Mouse (Mus musculus): ENCODE measurements around the gene Gm5431. TPM values are rescaled to one million over a fixed set of nuclear protein-coding genes. Genes with fewer than 3 reads are reported as not detected.
"Not testable (repeated sequence)": the region's sequence is repeated elsewhere in the genome, so short reads cannot be mapped to it uniquely, and the experiment has no call there.

Gm5431 gene
- polyA plus RNA-seq, 1 experiment = not detected

DNA sequence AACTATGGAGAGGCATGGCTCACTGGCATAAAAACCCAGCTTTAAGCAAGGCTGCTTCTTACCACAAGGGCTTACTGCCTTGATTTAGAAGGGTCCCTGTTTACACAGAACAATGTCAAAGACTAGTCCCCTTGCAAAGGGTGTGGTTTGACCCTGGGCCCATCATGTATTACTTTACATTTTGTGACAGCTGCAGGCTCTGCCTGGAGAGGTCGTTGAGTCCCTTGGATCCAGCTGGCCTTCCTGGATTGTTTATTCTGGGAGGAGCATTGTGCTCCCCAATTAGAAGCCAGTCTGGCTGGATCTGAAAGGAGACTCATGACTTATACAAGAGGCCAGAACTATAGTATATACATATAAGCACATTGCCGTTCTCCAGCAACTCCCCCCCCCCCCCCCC is 51.8 kb downstream of the Gm5431 start:
- TF ChIP-seq CTCF (IDR thresholded peaks at IDR 0.05; ENCODE audit: control insufficient read depth, insufficient read depth, low read length) = no peak
- Histone ChIP-seq H3K4me1 (ENCODE audit: control insufficient read depth, insufficient read depth, low read length) (no peaks in the 10 kb centered on the region; the same call in 1 of the 2 replicates), H3K4me3 (replicated peaks; ENCODE audit: control insufficient read depth, low read depth, low read length) (no peak overlapping the region), H3K27ac (ENCODE audit: control insufficient read depth, insufficient read depth, low read depth, low read length, poor library complexity) (no peak overlapping the region)
- WGBS = 64% methylated on average over 2 of the region's 2 CpGs

DNA sequence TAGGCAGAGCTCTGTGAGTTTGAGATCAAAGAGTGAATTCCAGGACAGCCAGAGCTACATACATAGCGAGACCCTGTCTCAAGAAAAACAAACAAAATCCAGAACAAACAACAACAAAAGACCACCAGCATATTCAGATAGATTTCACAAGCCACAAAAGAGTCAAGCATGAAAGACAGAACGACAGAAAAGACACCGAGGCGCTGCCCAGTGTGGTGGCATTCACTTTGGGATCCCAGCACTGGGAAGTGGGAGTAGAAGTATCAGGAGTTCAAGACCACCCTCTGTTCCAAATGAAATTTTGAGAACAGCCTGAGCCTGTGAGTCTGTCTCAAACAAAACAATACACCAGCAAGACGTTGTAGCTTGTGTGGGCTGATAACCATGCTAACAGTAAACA is 55.1 kb downstream of the Gm5431 start:
- Histone ChIP-seq H3K4me3 (replicated peaks; ENCODE audit: control insufficient read depth, low read depth, low read length) (no peak overlapping the region), H3K4me1 (ENCODE audit: control insufficient read depth, insufficient read depth, low read length) (0 out of 2 replicates have a peak, but pooled peaks cover 1% of the 10 kb centered on the region), H3K27ac (ENCODE audit: control insufficient read depth, insufficient read depth, low read depth, low read length, poor library complexity) (no peak overlapping the region)
- WGBS = 76% methylated on average over 5 of the region's 5 CpGs
- TF ChIP-seq CTCF (IDR thresholded peaks at IDR 0.05; ENCODE audit: control insufficient read depth, insufficient read depth, low read length) (no peak), POLR2A (IDR thresholded peaks at IDR 0.05; ENCODE audit: borderline replicate concordance, control insufficient read depth, low read depth, low read length) (no peak)

DNA sequence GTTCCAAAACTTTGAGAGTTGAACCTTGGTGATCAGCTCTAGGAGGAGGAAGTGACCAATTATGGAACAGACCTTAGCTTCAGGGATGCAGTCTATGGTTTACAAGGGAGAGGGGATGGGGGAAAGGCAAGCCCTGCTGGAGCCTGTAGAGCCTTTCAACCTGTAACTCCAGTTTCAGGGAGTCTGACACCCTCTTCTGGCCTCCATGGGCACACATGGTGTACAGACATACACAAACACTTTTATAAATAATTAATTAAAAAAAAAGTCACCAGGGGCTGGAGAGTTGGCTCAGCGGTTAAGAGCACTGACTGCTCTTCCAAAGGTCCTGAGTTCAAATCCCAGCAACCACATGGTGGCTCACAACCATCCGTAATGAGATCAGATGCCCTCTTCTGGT is 55.7 kb downstream of the Gm5431 start:
- WGBS = 68% methylated on average over 2 of the region's 2 CpGs
- not testable (repeated sequence) for H3K4me1 ChIP-seq (ENCODE audit: control insufficient read depth, insufficient read depth, low read length); H3K4me3 ChIP-seq (replicated peaks; ENCODE audit: control insufficient read depth, low read depth, low read length); H3K27ac ChIP-seq (ENCODE audit: control insufficient read depth, insufficient read depth, low read depth, low read length, poor library complexity)

DNA sequence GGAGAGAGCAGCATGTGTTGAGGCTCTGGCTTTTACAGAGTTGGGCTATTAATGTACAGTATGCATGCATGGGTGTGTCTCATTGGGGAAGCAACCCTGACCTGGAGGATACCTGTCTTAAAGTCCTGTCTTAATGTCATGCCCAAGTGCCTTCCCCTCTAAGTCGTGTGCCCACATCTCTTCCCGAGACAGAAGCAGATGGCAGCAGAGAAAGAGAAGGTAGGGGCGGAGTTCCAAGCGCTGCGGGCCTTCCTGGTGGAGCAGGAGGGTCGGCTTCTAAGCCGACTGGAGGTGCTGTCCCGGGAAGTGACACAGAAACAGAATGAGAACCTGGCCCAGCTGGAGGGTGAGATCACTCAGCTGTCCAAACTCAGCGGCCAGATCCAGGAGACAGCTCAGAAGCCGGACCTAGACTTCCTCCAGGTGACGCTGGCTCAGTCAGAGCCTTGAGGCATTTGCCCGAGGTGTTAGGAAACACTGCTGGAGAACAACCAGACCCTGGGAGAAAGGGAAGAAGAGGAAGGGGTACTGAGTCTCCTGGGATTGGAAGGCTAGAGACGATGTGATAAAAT is 56.7 kb downstream of the Gm5431 start:
- Histone ChIP-seq H3K27ac (ENCODE audit: control insufficient read depth, insufficient read depth, low read depth, low read length, poor library complexity) (no peak overlapping the region), H3K4me3 (replicated peaks; ENCODE audit: control insufficient read depth, low read depth, low read length) (no peak overlapping the region), H3K4me1 (ENCODE audit: control insufficient read depth, insufficient read depth, low read length) (0 out of 2 replicates have a peak, but pooled peaks cover 1% of the 10 kb centered on the region)
- 68% methylated on average over 13 of the region's 13 CpGs for WGBS
- TF ChIP-seq POLR2A (IDR thresholded peaks at IDR 0.05; ENCODE audit: borderline replicate concordance, control insufficient read depth, low read depth, low read length) (no peak), CTCF (IDR thresholded peaks at IDR 0.05; ENCODE audit: control insufficient read depth, insufficient read depth, low read length) (no peak)

DNA sequence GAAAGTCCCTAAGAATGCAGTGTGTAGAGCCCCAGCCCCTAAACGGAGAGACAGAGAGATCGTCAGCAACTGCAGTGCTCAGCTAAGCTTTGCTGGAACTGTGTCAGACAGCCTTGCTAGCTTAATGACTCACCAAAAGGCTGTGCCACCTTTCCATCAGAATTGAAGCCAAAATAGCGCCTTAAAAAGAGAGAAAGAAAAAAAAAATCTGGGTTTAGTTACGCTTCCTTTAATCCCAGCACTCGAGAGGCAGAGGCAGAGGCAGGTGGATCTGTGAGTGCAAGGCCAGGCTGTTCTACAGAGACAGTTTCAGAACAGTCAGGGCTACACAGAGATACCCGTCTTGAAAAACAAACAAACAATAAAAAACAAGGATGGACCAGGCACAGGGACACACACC is 57.7 kb downstream of the Gm5431 start:
- 0 out of 2 replicates have a peak, but pooled peaks cover 1% of the 10 kb centered on the region for H3K4me1 ChIP-seq (ENCODE audit: control insufficient read depth, insufficient read depth, low read length)
- 80% methylated on average over 6 of the region's 6 CpGs for WGBS
- H3K4me3 ChIP-seq (replicated peaks; ENCODE audit: control insufficient read depth, low read depth, low read length) = no peak overlapping the region
- TF ChIP-seq CTCF (IDR thresholded peaks at IDR 0.05; ENCODE audit: control insufficient read depth, insufficient read depth, low read length) (no peak), POLR2A (IDR thresholded peaks at IDR 0.05; ENCODE audit: borderline replicate concordance, control insufficient read depth, low read depth, low read length) (no peak)
- H3K27ac ChIP-seq (ENCODE audit: control insufficient read depth, insufficient read depth, low read depth, low read length, poor library complexity) = no peak overlapping the region

DNA sequence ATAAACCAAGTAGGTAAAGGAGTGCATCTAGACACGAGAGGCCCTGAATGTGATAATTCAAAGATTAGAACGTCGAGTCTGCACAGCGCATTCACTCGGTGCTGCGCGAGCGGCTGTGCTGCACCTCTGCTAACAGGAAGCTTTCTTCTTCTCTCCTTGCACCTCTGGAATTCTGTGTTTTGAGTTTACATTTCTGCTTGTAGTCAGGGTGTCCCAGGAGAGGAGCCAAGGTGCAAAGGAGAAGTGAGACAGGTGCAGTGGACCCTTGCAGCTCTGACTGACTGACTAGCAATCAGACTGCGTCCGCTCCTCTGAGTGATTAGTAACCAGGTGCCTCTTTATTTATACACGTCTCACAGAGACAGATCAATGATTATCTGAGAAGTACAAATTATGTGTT is 58.8 kb downstream of the Gm5431 start:
- TF ChIP-seq CTCF (IDR thresholded peaks at IDR 0.05; ENCODE audit: control insufficient read depth, insufficient read depth, low read length) (no peak), POLR2A (IDR thresholded peaks at IDR 0.05; ENCODE audit: borderline replicate concordance, control insufficient read depth, low read depth, low read length) (no peak)
- Histone ChIP-seq H3K27ac (ENCODE audit: control insufficient read depth, insufficient read depth, low read depth, low read length, poor library complexity) (no peak overlapping the region), H3K4me3 (replicated peaks; ENCODE audit: control insufficient read depth, low read depth, low read length) (no peak overlapping the region), H3K4me1 (ENCODE audit: control insufficient read depth, insufficient read depth, low read length) (peaks cover 1% of the 10 kb centered on the region; the same call in 1 of the 2 replicates)
- WGBS = 83% methylated on average over 11 of the region's 11 CpGs

DNA sequence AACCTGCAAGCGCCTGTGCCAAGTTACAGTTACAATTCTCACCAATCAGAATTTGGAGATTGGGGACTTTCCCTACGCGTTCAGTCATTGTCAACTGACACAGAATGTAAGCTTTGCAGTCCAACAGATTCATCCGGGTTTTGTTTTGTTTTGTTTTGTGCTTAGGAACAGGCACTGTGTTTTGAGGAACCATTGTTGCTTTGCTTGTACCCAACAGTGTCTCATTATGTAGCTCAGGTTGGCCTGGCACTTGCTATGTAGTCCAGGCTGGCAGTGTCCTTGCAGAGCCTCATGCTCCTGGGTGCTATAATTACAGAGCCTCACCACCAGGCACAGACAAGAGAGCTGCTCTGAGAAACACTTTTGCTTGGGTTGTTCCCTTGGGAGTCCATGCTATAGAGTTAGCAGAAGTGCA is 59.6 kb downstream of the Gm5431 start:
- Histone ChIP-seq H3K4me3 (replicated peaks; ENCODE audit: control insufficient read depth, low read depth, low read length) (no peak overlapping the region), H3K27ac (ENCODE audit: control insufficient read depth, insufficient read depth, low read depth, low read length, poor library complexity) (no peak overlapping the region), H3K4me1 (ENCODE audit: control insufficient read depth, insufficient read depth, low read length) (peaks cover 1% of the 10 kb centered on the region; the same call in 1 of the 2 replicates)
- WGBS = 70% methylated on average over 4 of the region's 4 CpGs
- TF ChIP-seq CTCF (IDR thresholded peaks at IDR 0.05; ENCODE audit: control insufficient read depth, insufficient read depth, low read length) (no peak), POLR2A (IDR thresholded peaks at IDR 0.05; ENCODE audit: borderline replicate concordance, control insufficient read depth, low read depth, low read length) (no peak)

DNA sequence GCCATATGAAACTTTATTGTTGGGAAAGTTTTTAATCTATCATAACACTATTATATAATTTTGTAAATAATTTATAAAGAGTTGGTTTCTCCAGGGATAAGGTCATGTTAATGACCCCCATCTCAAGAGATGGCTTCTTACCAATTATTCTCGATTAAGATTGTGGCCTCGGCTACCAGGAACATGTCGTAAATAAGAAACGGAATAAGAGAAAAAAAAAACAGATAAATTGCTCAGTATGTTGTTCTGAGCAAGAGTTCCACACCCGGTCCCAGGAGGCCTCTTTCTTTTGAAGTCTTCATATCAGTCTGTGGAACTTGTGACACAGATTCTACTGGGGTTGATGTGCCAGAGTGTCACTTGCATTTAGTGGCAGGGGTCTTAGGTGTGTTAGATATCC is 60.8 kb downstream of the Gm5431 start:
- H3K27ac ChIP-seq (ENCODE audit: control insufficient read depth, insufficient read depth, low read depth, low read length, poor library complexity) = no peak overlapping the region
- H3K4me3 ChIP-seq (replicated peaks; ENCODE audit: control insufficient read depth, low read depth, low read length) = no peak overlapping the region
- 83% methylated on average over 5 of the region's 5 CpGs for WGBS

DNA sequence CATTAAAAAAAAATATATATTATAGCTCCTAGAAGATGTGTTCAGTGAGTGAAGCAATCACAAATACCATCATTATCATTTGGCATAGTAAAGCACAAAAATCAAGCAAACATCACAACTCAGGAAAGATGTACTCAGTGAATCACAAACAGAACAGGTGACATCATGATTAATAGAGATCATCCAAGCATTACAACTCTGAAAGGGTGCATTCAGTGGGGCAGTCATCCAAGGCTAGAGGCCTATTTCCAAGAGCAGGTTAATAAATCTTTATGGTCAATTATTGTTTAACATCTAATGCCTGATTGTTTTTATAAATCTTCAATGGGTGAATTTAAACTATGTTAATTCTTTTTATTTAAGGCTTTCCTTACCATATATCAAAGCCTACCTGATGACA is 61.2 kb downstream of the Gm5431 start:
- H3K4me3 ChIP-seq (replicated peaks; ENCODE audit: control insufficient read depth, low read depth, low read length) = no peak overlapping the region
- TF ChIP-seq POLR2A (IDR thresholded peaks at IDR 0.05; ENCODE audit: borderline replicate concordance, control insufficient read depth, low read depth, low read length) (no peak), CTCF (IDR thresholded peaks at IDR 0.05; ENCODE audit: control insufficient read depth, insufficient read depth, low read length) (no peak)
- no peak overlapping the region for H3K27ac ChIP-seq (ENCODE audit: control insufficient read depth, insufficient read depth, low read depth, low read length, poor library complexity)
- H3K4me1 ChIP-seq (ENCODE audit: control insufficient read depth, insufficient read depth, low read length) = peaks cover 1% of the 10 kb centered on the region; the same call in 1 of the 2 replicates

More for the DNA sequence above, 60.8 kb downstream of the Gm5431 start:
- H3K4me1 ChIP-seq (ENCODE audit: control insufficient read depth, insufficient read depth, low read length) = peaks cover 1% of the 10 kb centered on the region; the same call in 1 of the 2 replicates
- no peak for TF ChIP-seq CTCF (IDR thresholded peaks at IDR 0.05; ENCODE audit: control insufficient read depth, insufficient read depth, low read length)
- no peak for TF ChIP-seq POLR2A (IDR thresholded peaks at IDR 0.05; ENCODE audit: borderline replicate concordance, control insufficient read depth, low read depth, low read length)

Data from bone marrow, adult 2 months (tissue).